In the genomic region with DNA sequence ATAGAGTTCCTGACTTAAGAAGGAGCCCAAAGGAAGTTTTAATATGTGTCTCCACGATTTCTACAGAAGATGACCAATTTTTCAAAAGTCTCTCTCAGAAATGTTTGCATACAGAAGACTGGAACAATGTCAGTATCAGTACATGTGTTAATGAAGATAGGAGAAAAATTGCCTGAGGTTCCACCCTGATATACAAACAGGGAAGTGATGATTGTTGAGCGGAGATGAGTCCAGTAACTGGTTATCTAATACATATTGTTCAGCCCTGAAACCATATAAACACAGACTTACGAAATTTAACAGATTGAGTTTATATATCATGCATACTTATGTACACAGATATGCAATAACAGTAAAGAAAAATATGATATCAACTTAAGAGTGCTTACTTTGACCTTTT, we compare ENCODE assay signal across 27 mouse cellular contexts.
"Had no signal": no experiment of that assay in that cellular context is flagged by ENCODE, and none has a peak within 500 bp of the region (broad histone marks: within the 10 kb centered on the region; RNA-seq: fewer than 3 reads in every experiment).

No protein-coding gene starts in this region.

- H3K9me3 ChIP-seq: embryonic facial prominence, embryonic 12.5 days; embryonic facial prominence, embryonic 13.5 days; embryonic facial prominence, embryonic 15.5 days; forebrain, embryonic 10.5 days; forebrain, embryonic 12.5 days; forebrain, embryonic 13.5 days; forebrain, embryonic 15.5 days; heart, embryonic 10.5 days had no signal

- H3K9ac ChIP-seq: embryonic facial prominence, embryonic 12.5 days; embryonic facial prominence, embryonic 13.5 days; embryonic facial prominence, embryonic 15.5 days; forebrain, embryonic 12.5 days; forebrain, embryonic 13.5 days; forebrain, embryonic 15.5 days; forebrain, postnatal 0 days had no signal

- H3K27ac ChIP-seq: embryonic facial prominence, embryonic 12.5 days; embryonic facial prominence, embryonic 13.5 days; embryonic facial prominence, embryonic 15.5 days; forebrain, embryonic 10.5 days; forebrain, embryonic 12.5 days; forebrain, embryonic 13.5 days; forebrain, embryonic 15.5 days; gastrocnemius, adult 2 months; heart, adult 2 months; heart, embryonic 10.5 days had no signal

- H3K4me1 ChIP-seq: embryonic facial prominence, embryonic 12.5 days; embryonic facial prominence, embryonic 13.5 days; embryonic facial prominence, embryonic 15.5 days; forebrain, embryonic 10.5 days; forebrain, embryonic 12.5 days; forebrain, embryonic 13.5 days; forebrain, embryonic 15.5 days; heart, embryonic 10.5 days had no signal

- H3K4me3 ChIP-seq: embryonic facial prominence, embryonic 12.5 days; embryonic facial prominence, embryonic 13.5 days; embryonic facial prominence, embryonic 15.5 days; erythroblast, embryonic 14.5 days; forebrain, embryonic 10.5 days; forebrain, embryonic 12.5 days; forebrain, embryonic 13.5 days; forebrain, embryonic 15.5 days; gastrocnemius, adult 2 months; heart, adult 2 months; heart, embryonic 10.5 days had no signal

- DNase-seq: cerebellum, adult 9-10 months; cerebellum, adult 9-11 months; cerebellum, postnatal 10 days; cerebellum, postnatal 14 days; cerebellum, postnatal 25 days; cerebellum, postnatal 36 days; embryo, embryonic 11 days; forebrain, postnatal 0 days; gastrocnemius, adult 2 months; gastrocnemius, postnatal 10 days; gastrocnemius, postnatal 14 days; gastrocnemius, postnatal 25 days; gastrocnemius, postnatal 36 days; heart, adult 11 months; heart, adult 18-20 months; heart, adult 2 months had no signal

- H3K4me2 ChIP-seq: embryonic facial prominence, embryonic 12.5 days; embryonic facial prominence, embryonic 13.5 days; embryonic facial prominence, embryonic 15.5 days; forebrain, embryonic 12.5 days; forebrain, embryonic 13.5 days; forebrain, embryonic 15.5 days had no signal

- H3K36me3 ChIP-seq: embryonic facial prominence, embryonic 12.5 days; embryonic facial prominence, embryonic 13.5 days; embryonic facial prominence, embryonic 15.5 days; forebrain, embryonic 10.5 days; forebrain, embryonic 12.5 days; forebrain, embryonic 15.5 days; heart, embryonic 10.5 days had no signal

- ATAC-seq: forebrain, embryonic 13.5 days; forebrain, embryonic 14.5 days; forebrain, embryonic 15.5 days; forebrain, embryonic 16.5 days; forebrain, postnatal 0 days had no signal

- H3K27me3 ChIP-seq: embryonic facial prominence, embryonic 12.5 days; embryonic facial prominence, embryonic 13.5 days; embryonic facial prominence, embryonic 15.5 days; forebrain, embryonic 12.5 days; forebrain, embryonic 13.5 days; forebrain, embryonic 15.5 days had no signal
